In genomic region chr11:54987974-54988373, GRCm38 (mm10) we compare ENCODE assay signal across 9 mouse cellular contexts. TPM values are rescaled to one million over a fixed set of nuclear protein-coding genes. Genes with fewer than 3 reads are reported as not detected.
DNase-seq lines count a peak whose midpoint lies in the region; ATAC-seq and TF ChIP-seq lines count a peak whose summit lies in the region.
"Had no signal": no experiment of that assay in that cellular context is flagged by ENCODE, and none has a peak within 500 bp of the region (broad histone marks: within the 10 kb centered on the region; RNA-seq: fewer than 3 reads in every experiment).

No protein-coding gene starts in this region.

- H3K36me3 ChIP-seq in intestine, postnatal 0 days (ENCODE audit: control insufficient read depth, insufficient read depth), result peaks cover 19% of the 10 kb centered on the region
- peaks cover 5% of the 10 kb centered on the region for H3K36me3 ChIP-seq in intestine, embryonic 16.5 days (ENCODE audit: control insufficient read depth, insufficient read depth, low read length)
- 0 out of 2 replicates have a peak, but pooled peaks cover 4% of the 10 kb centered on the region for H3K36me3 ChIP-seq in small intestine, adult 2 months (ENCODE audit: control insufficient read depth, insufficient read depth, low read length)

- no peak overlapping the region for H3K27ac ChIP-seq in intestine, postnatal 0 days (ENCODE audit: low read depth, low read length)
- no peak overlapping the region for H3K27ac ChIP-seq in intestine, embryonic 16.5 days (ENCODE audit: low read length)
- H3K27ac ChIP-seq in embryonic fibroblast, embryonic 13.5 days (ENCODE audit: insufficient read depth, low read length), result no peak overlapping the region
- no peak overlapping the region for H3K27ac ChIP-seq in small intestine, adult 2 months (ENCODE audit: insufficient read depth, low read depth, low read length)
- H3K27ac ChIP-seq: liver, embryonic 15.5 days; stomach, embryonic 15.5 days had no signal

- 81% methylated on average over 1 of the region's 1 CpGs for WGBS in intestine, postnatal 0 days
- WGBS in intestine, embryonic 16.5 days, result 83% methylated on average over 1 of the region's 1 CpGs
- 89% methylated on average over 1 of the region's 1 CpGs for WGBS in small intestine, adult 2 months

- no peaks in the 10 kb centered on the region for H3K4me1 ChIP-seq in intestine, postnatal 0 days (replicated peaks; ENCODE audit: control insufficient read depth, insufficient read depth, low read length)
- no peaks in the 10 kb centered on the region for H3K4me1 ChIP-seq in intestine, embryonic 16.5 days (ENCODE audit: control insufficient read depth, insufficient read depth, low read length)
- no peaks in the 10 kb centered on the region for H3K4me1 ChIP-seq in embryonic fibroblast, embryonic 13.5 days (ENCODE audit: control insufficient read depth, insufficient read depth, low read length)
- H3K4me1 ChIP-seq in small intestine, adult 2 months (ENCODE audit: control insufficient read depth, insufficient read depth, insufficient read length, low read length), result peaks cover 2% of the 10 kb centered on the region; the same call in 1 of the 2 replicates
- H3K4me1 ChIP-seq: stomach, embryonic 15.5 days had no signal

- H3K9ac ChIP-seq in intestine, postnatal 0 days (ENCODE audit: low read depth, low read length), result no peak overlapping the region
- no peak overlapping the region for H3K9ac ChIP-seq in intestine, embryonic 16.5 days (ENCODE audit: low read depth, low read length)
- H3K9ac ChIP-seq: liver, embryonic 15.5 days; stomach, embryonic 15.5 days had no signal

- ATAC-seq in intestine, postnatal 0 days, result no peak
- ATAC-seq in intestine, embryonic 16.5 days, result no peak

- no peak overlapping the region for H3K4me2 ChIP-seq in intestine, postnatal 0 days (replicated peaks; ENCODE audit: low read depth)
- H3K4me2 ChIP-seq in intestine, embryonic 16.5 days (ENCODE audit: low read depth, low read length), result no peak overlapping the region
- H3K4me2 ChIP-seq: liver, embryonic 15.5 days; stomach, embryonic 15.5 days had no signal

- H3K27me3 ChIP-seq in intestine, postnatal 0 days (replicated peaks; ENCODE audit: control insufficient read depth, insufficient read depth, low read length), result no peaks in the 10 kb centered on the region
- H3K27me3 ChIP-seq in intestine, embryonic 16.5 days (replicated peaks; ENCODE audit: control insufficient read depth, insufficient read depth, low read length), result no peaks in the 10 kb centered on the region
- H3K27me3 ChIP-seq in small intestine, adult 2 months (ENCODE audit: control insufficient read depth, insufficient read depth, low read length), result no peaks in the 10 kb centered on the region
- H3K27me3 ChIP-seq: liver, embryonic 15.5 days; stomach, embryonic 15.5 days had no signal

- peak; percentile 77 for TF ChIP-seq CTCF in intestine, postnatal 0 days (IDR thresholded peaks at IDR 0.05; ENCODE audit: low read depth)
- peak; percentile 70; the same call in 1 of the 2 replicates for TF ChIP-seq CTCF in embryonic fibroblast, embryonic 13.5 days (IDR thresholded peaks at IDR 0.05; ENCODE audit: borderline replicate concordance, insufficient read depth, low read length)
- TF ChIP-seq CTCF in small intestine, adult 2 months (IDR thresholded peaks at IDR 0.05; ENCODE audit: extremely low read depth, insufficient read length, insufficient replicate concordance, low read depth, low read length), result peak; percentile 71; the same call in 1 of the 2 replicates

- H3K9me3 ChIP-seq in intestine, postnatal 0 days (ENCODE audit: control insufficient read depth), result no peaks in the 10 kb centered on the region
- no peaks in the 10 kb centered on the region for H3K9me3 ChIP-seq in intestine, embryonic 16.5 days (ENCODE audit: control insufficient read depth, low read length)
- H3K9me3 ChIP-seq: liver, embryonic 15.5 days; stomach, embryonic 15.5 days had no signal

- peak; percentile 61 for DNase-seq in 416B (ENCODE audit: low read depth)
- DNase-seq in B cell, adult 2 months, result peak; percentile 74
- DNase-seq in frontal cortex, postnatal 14 days (ENCODE audit: low spot score in 2 of 2), result no peak

- H3K4me3 ChIP-seq in intestine, postnatal 0 days (ENCODE audit: low read depth, low read length), result no peak overlapping the region
- H3K4me3 ChIP-seq in intestine, embryonic 16.5 days (ENCODE audit: low read length), result no peak overlapping the region
- no peak overlapping the region for H3K4me3 ChIP-seq in embryonic fibroblast, embryonic 13.5 days (ENCODE audit: insufficient read depth, low read length)
- no peak overlapping the region for H3K4me3 ChIP-seq in small intestine, adult 2 months (ENCODE audit: low read depth, low read length)
- H3K4me3 ChIP-seq: liver, embryonic 15.5 days; stomach, embryonic 15.5 days had no signal

- no peak for TF ChIP-seq POLR2A in embryonic fibroblast, embryonic 13.5 days (IDR thresholded peaks at IDR 0.05; ENCODE audit: low read depth, low read length)
- no peak for TF ChIP-seq POLR2A in small intestine, adult 2 months (IDR thresholded peaks at IDR 0.05; ENCODE audit: low read depth, low read length)

RNA-seq across cellular contexts. Expression of gene Tnip1, which starts 25.3 kb away (rescaled TPM):
- polyA plus RNA-seq in intestine, postnatal 0 days (2015; fragmentation: Nextera tagmentation; extraction: Ambion mirVana), result 29.9 and 30.3 TPM in 2 replicates
- polyA plus RNA-seq in intestine, embryonic 16.5 days (2015; fragmentation: Nextera tagmentation; extraction: Ambion mirVana), result 27.2 and 28.1 TPM in 2 replicates
- polyA plus RNA-seq in embryonic fibroblast, embryonic 13.5 days (2011; ENCODE audit: insufficient read length, low read depth, missing spikeins), result 14.4 and 18.4 TPM in 2 replicates
- 47.9 and 122 TPM in 2 replicates for polyA plus RNA-seq in small intestine, adult 2 months (2012; rRNA removed)

RNA-seq across cellular contexts. Expression of gene Anxa6, which starts 45.3 kb away (rescaled TPM):
- 86.9 and 89.2 TPM in 2 replicates for polyA plus RNA-seq in intestine, postnatal 0 days (2015; fragmentation: Nextera tagmentation; extraction: Ambion mirVana)
- 235 and 247 TPM in 2 replicates for polyA plus RNA-seq in intestine, embryonic 16.5 days (2015; fragmentation: Nextera tagmentation; extraction: Ambion mirVana)
- polyA plus RNA-seq in embryonic fibroblast, embryonic 13.5 days (2011; ENCODE audit: insufficient read length, low read depth, missing spikeins), result 288 and 364 TPM in 2 replicates
- polyA plus RNA-seq in small intestine, adult 2 months (2012; rRNA removed), result 23.1 and 30.1 TPM in 2 replicates

Comparison
In these comparisons a context has a peak if more than half of its experiments do, and no peak if none do; other contexts are left out.
1. DNase-seq: peak in 416B (single experiment) and B cell, adult 2 months (2 of 2); none in frontal cortex, postnatal 14 days (0 of 2).
2. Peak in every context shown above with its lines, with median percentiles within 50 percentile points of each other: CTCF ChIP-seq.